Comparison of ENCODE assay signal across 13 mouse cellular contexts in the genomic region with DNA sequence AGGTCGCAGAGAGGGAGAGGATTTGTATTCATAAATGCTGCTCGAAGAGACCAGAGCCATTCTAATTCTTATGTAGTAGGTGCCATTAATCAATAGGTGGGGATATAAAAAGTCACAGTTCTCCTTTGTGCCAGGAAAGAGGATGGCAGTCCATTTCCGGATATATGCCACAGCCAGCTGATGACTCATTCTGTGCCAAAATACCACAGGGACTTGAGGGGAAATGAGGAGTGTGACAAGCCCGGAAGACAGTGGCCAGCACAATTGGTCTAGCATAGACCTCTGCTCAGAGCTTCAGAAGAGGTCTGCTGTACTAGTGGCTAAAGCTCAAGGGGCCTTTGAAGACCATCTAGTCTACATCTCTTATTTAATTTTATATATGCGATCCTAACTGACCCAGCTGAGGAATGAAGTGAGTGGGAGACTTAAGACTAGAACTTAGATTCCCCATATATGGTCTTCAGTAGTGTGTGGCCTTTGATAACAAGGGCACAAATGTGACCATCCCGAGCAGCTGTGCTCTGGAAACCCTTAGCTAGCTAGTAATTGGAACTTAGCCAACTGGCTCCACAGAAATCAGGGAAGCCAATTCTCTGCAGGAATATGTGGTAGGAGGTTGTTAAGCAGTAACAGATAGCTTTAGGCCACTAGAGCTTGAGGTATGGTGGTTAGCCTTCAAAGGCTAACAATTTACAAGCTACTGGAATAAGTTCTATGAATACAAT.
DNase-seq lines count a peak whose midpoint lies in the region; ATAC-seq lines count a peak whose summit lies in the region.
"Had no signal": no experiment of that assay in that cellular context is flagged by ENCODE, and none has a peak within 500 bp of the region (broad histone marks: within the 10 kb centered on the region; RNA-seq: fewer than 3 reads in every experiment).

No protein-coding gene starts in this region.

- H3K9me3 ChIP-seq in heart, embryonic 13.5 days = no peaks in the 10 kb centered on the region
- H3K9me3 ChIP-seq: hindbrain, embryonic 10.5 days; neural tube, embryonic 12.5 days had no signal

- H3K36me3 ChIP-seq in heart, embryonic 13.5 days = no peaks in the 10 kb centered on the region
- H3K36me3 ChIP-seq: hindbrain, embryonic 10.5 days; neural tube, embryonic 12.5 days had no signal

- H3K27me3 ChIP-seq in heart, embryonic 13.5 days (replicated peaks) = no peaks in the 10 kb centered on the region
- H3K27me3 ChIP-seq: neural tube, embryonic 12.5 days had no signal

- WGBS in heart, embryonic 13.5 days = 53% methylated on average over 6 of the region's 6 CpGs

- H3K4me1 ChIP-seq in heart, embryonic 13.5 days = peaks cover 15% of the 10 kb centered on the region
- H3K4me1 ChIP-seq: hindbrain, embryonic 10.5 days; neural tube, embryonic 12.5 days had no signal

- no peak overlapping the region for H3K4me2 ChIP-seq in heart, embryonic 13.5 days
- H3K4me2 ChIP-seq: neural tube, embryonic 12.5 days had no signal

- no peak for ATAC-seq in heart, embryonic 13.5 days (ENCODE audit: extremely low read depth, insufficient number of reproducible peaks, low FRiP score, low TSS enrichment)

- peak overlapping the region; percentile 51 for H3K27ac ChIP-seq in heart, embryonic 13.5 days (replicated peaks)
- H3K27ac ChIP-seq: hindbrain, embryonic 10.5 days; neural tube, embryonic 12.5 days had no signal

- H3K4me3 ChIP-seq in heart, embryonic 13.5 days = no peak overlapping the region
- H3K4me3 ChIP-seq: erythroblast, embryonic 14.5 days; hindbrain, embryonic 10.5 days; neural tube, embryonic 12.5 days had no signal

- H3K9ac ChIP-seq in heart, embryonic 13.5 days = no peak overlapping the region
- H3K9ac ChIP-seq: neural tube, embryonic 12.5 days had no signal

- no peak for DNase-seq in heart, adult 8-10 months (ENCODE audit: low spot score)
- DNase-seq in kidney, postnatal 14 days = peak; percentile 8
- DNase-seq in kidney, adult 18-20 months = no peak
- DNase-seq in 416B (ENCODE audit: low read depth) = peak; percentile 95
- peak; percentile 20 for DNase-seq in c-Kit-positive CD71-negative TER-119-negative erythroid progenitor cells, embryonic 14.5 days (ENCODE audit: low read depth)
- DNase-seq in layer of hippocampus, adult 8-10 months (ENCODE audit: low spot score in 2 of 2) = no peak
- no peak for DNase-seq in frontal cortex, postnatal 10 days (ENCODE audit: low spot score in 2 of 2)
- DNase-seq: kidney, adult 8-10 months; liver had no signal

Comparison
In these comparisons a context has a peak if more than half of its experiments do, and no peak if none do; other contexts are left out.
1. DNase-seq: peak in kidney, postnatal 14 days (single experiment), 416B (single experiment) and c-Kit-positive CD71-negative TER-119-negative erythroid progenitor cells, embryonic 14.5 days (single experiment); none in heart, adult 8-10 months (single experiment), kidney, adult 18-20 months (single experiment), layer of hippocampus, adult 8-10 months (0 of 2) and frontal cortex, postnatal 10 days (0 of 2).